ENCODE assay signal across 12 mouse cellular contexts in genomic region chr10:56700126-56700525, GRCm38 (mm10).
DNase-seq lines count a peak whose midpoint lies in the region; TF ChIP-seq lines count a peak whose summit lies in the region.
"Had no signal": no experiment of that assay in that cellular context is flagged by ENCODE, and none has a peak within 500 bp of the region (broad histone marks: within the 10 kb centered on the region; RNA-seq: fewer than 3 reads in every experiment).

No protein-coding gene starts in this region.

- intact Hi-C loops in gastrocnemius, adult 2 months (cut with DNase I): no loop called here
- intact Hi-C loops in heart, postnatal 25 days (cut with DNase I): no loop called here

- H3K27ac ChIP-seq in gastrocnemius, adult 2 months: no peak overlapping the region; the same call in 1 of the 2 replicates
- H3K27ac ChIP-seq: kidney, postnatal 0 days; limb, embryonic 13.5 days; midbrain, embryonic 15.5 days; neural tube, embryonic 12.5 days had no signal

- peak; percentile 31 to 48 for DNase-seq in kidney, postnatal 25 days
- DNase-seq in kidney, postnatal 14 days: no peak
- DNase-seq in adrenal gland, postnatal 14 days: peak; percentile 68
- peak; percentile 53 for DNase-seq in gastrocnemius, adult 2 months
- DNase-seq in heart, postnatal 25 days (ENCODE audit: low spot score): peak; percentile 35
- DNase-seq in right cerebral cortex, postnatal 10 days (ENCODE audit: low spot score in 2 of 2): no peak
- no peak for DNase-seq in thymus, postnatal 25 days
- DNase-seq: cerebellum, adult 9-11 months had no signal

- no peak overlapping the region; the same call in 1 of the 2 replicates for H3K4me3 ChIP-seq in gastrocnemius, adult 2 months
- H3K4me3 ChIP-seq: limb, embryonic 13.5 days; midbrain, embryonic 15.5 days; neural tube, embryonic 12.5 days had no signal

- TF ChIP-seq CTCF in gastrocnemius, adult 2 months (IDR thresholded peaks at IDR 0.05): no peak

Comparison
In these comparisons a context has a peak if more than half of its experiments do, and no peak if none do; other contexts are left out.
1. DNase-seq: peak in kidney, postnatal 25 days (2 of 2), adrenal gland, postnatal 14 days (single experiment), gastrocnemius, adult 2 months (single experiment) and heart, postnatal 25 days (single experiment); none in kidney, postnatal 14 days (single experiment), right cerebral cortex, postnatal 10 days (0 of 2) and thymus, postnatal 25 days (single experiment).